Mouse (Mus musculus): ENCODE measurements around the gene Vps37c. TPM values are rescaled to one million over a fixed set of nuclear protein-coding genes. Genes with fewer than 3 reads are reported as not detected.

Vps37c gene
- polyA plus RNA-seq, 1 experiment from 2014 or later, result 12.1 TPM

- H3K27ac ChIP-seq (ENCODE audit: low read length), result no peak overlapping the region
- no peaks in the 10 kb centered on the region for H3K9me3 ChIP-seq (replicated peaks; ENCODE audit: control insufficient read depth, low read length)
- no peaks in the 10 kb centered on the region for H3K27me3 ChIP-seq (ENCODE audit: control insufficient read depth, insufficient read depth, low read depth, low read length)
- H3K4me1 ChIP-seq (ENCODE audit: control insufficient read depth, low read depth, low read length), result no peaks in the 10 kb centered on the region
- no peak overlapping the region for H3K4me2 ChIP-seq (ENCODE audit: low read depth, low read length)
- no peaks in the 10 kb centered on the region for H3K36me3 ChIP-seq (ENCODE audit: control insufficient read depth, insufficient read depth)
- H3K4me3 ChIP-seq (ENCODE audit: low read depth, low read length), result no peak overlapping the region
- no peak for ATAC-seq (ENCODE audit: low read depth)
- H3K9ac ChIP-seq (ENCODE audit: low read depth, low read length), result no peak overlapping the region
- 62% methylated on average over 6 of the region's 6 CpGs for WGBS (ENCODE audit: insufficient replicate concordance)
Measured at GRCm38 (mm10) chr19:10749295-10749694, 60.8 kb downstream of the Vps37c start.

DNA sequence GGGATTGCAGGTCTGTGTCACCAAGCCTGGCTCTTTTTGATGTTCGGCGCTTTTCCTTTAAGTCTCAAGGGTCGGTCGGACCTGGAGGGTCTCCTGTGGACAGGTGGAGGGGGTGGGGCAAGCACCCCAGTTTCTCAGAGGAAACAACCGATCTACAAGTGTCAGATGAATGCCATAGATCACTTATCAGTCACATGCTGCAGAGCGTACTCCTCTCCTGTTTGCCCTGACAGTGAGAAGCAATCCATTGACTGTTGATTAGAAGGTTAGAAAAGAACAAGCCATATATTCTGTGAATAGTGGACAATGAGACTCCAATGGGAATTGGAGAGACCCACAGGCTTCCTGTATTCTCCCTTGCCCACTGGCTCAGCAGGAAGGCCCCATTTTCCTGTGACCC lies 61.6 kb downstream of the Vps37c start:
- H3K4me1 ChIP-seq (ENCODE audit: control insufficient read depth, low read depth, low read length), result no peaks in the 10 kb centered on the region
- H3K27ac ChIP-seq (ENCODE audit: low read length), result no peak overlapping the region
- no peak overlapping the region for H3K9ac ChIP-seq (ENCODE audit: low read depth, low read length)
- H3K27me3 ChIP-seq (ENCODE audit: control insufficient read depth, insufficient read depth, low read depth, low read length), result no peaks in the 10 kb centered on the region
- ATAC-seq (ENCODE audit: low read depth), result no peak
- H3K36me3 ChIP-seq (ENCODE audit: control insufficient read depth, insufficient read depth), result no peaks in the 10 kb centered on the region
- H3K9me3 ChIP-seq (replicated peaks; ENCODE audit: control insufficient read depth, low read length), result no peaks in the 10 kb centered on the region
- no peak overlapping the region for H3K4me3 ChIP-seq (ENCODE audit: low read depth, low read length)
- H3K4me2 ChIP-seq (ENCODE audit: low read depth, low read length), result no peak overlapping the region
- WGBS (ENCODE audit: insufficient replicate concordance), result 68% methylated on average over 6 of the region's 6 CpGs

- H3K27ac ChIP-seq (ENCODE audit: low read length), result no peak overlapping the region
- no peak overlapping the region for H3K4me3 ChIP-seq (ENCODE audit: low read depth, low read length)
- H3K9ac ChIP-seq (ENCODE audit: low read depth, low read length), result no peak overlapping the region
- H3K36me3 ChIP-seq (ENCODE audit: control insufficient read depth, insufficient read depth), result no peaks in the 10 kb centered on the region
- no peaks in the 10 kb centered on the region for H3K4me1 ChIP-seq (ENCODE audit: control insufficient read depth, low read depth, low read length)
- no peaks in the 10 kb centered on the region for H3K9me3 ChIP-seq (replicated peaks; ENCODE audit: control insufficient read depth, low read length)
- no peak overlapping the region for H3K4me2 ChIP-seq (ENCODE audit: low read depth, low read length)
- WGBS (ENCODE audit: insufficient replicate concordance), result 72% methylated on average over 1 of the region's 1 CpGs
- no peaks in the 10 kb centered on the region for H3K27me3 ChIP-seq (ENCODE audit: control insufficient read depth, insufficient read depth, low read depth, low read length)
- no peak for ATAC-seq (ENCODE audit: low read depth)
Measured at GRCm38 (mm10) chr19:10751607-10752006, 63.1 kb downstream of the Vps37c start.

DNA sequence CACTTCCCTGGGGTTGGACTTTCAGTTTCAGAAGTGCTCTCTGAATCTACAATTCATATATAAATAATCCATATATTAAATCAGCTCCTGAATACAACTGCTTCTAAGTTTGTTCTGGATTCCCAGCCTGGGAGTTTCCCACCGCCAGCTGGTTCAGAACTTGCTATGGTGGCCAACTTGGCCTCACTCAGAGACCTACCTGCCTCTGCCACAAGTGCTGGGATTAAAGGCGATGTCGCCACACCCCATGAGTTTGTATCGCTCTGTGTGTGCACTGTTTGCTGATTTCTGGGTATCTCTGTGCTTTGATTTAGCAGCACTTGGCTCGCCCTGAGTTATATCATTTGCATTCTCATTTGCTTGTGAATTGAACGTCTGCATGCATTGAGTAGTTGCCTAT lies 63.6 kb downstream of the Vps37c start:
- no peak overlapping the region for H3K9ac ChIP-seq (ENCODE audit: low read depth, low read length)
- ATAC-seq (ENCODE audit: low read depth), result no peak
- no peak overlapping the region for H3K27ac ChIP-seq (ENCODE audit: low read length)
- no peaks in the 10 kb centered on the region for H3K27me3 ChIP-seq (ENCODE audit: control insufficient read depth, insufficient read depth, low read depth, low read length)
- WGBS (ENCODE audit: insufficient replicate concordance), result 66% methylated on average over 6 of the region's 6 CpGs
- no peaks in the 10 kb centered on the region for H3K9me3 ChIP-seq (replicated peaks; ENCODE audit: control insufficient read depth, low read length)
- H3K4me2 ChIP-seq (ENCODE audit: low read depth, low read length), result no peak overlapping the region
- no peak overlapping the region for H3K4me3 ChIP-seq (ENCODE audit: low read depth, low read length)
- H3K36me3 ChIP-seq (ENCODE audit: control insufficient read depth, insufficient read depth), result no peaks in the 10 kb centered on the region
- no peaks in the 10 kb centered on the region for H3K4me1 ChIP-seq (ENCODE audit: control insufficient read depth, low read depth, low read length)

DNA sequence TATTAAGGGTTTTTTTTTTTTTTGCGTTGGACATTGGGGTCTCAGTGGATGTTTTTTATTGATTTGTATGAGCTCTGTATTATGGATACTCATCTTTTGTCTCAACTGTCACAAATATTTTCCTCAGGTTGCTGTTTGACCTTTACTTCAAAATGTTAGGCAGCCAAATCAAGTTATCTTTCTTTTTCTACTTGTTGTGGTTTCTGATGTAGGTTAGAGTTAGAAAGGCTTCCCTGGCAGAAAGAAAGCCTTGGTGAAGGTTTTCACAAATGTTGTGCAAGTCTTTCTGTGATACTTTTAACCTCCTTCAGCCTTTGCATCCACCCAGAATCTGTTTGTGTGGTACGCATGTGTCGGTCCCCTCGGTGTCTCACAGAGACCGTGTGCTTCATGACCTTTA lies 64.1 kb downstream of the Vps37c start:
- Histone ChIP-seq H3K9me3 (replicated peaks; ENCODE audit: control insufficient read depth, low read length) (no peaks in the 10 kb centered on the region), H3K4me1 (ENCODE audit: control insufficient read depth, low read depth, low read length) (no peaks in the 10 kb centered on the region), H3K4me2 (ENCODE audit: low read depth, low read length) (no peak overlapping the region), H3K9ac (ENCODE audit: low read depth, low read length) (no peak overlapping the region), H3K27me3 (ENCODE audit: control insufficient read depth, insufficient read depth, low read depth, low read length) (no peaks in the 10 kb centered on the region), H3K36me3 (ENCODE audit: control insufficient read depth, insufficient read depth) (no peaks in the 10 kb centered on the region), H3K27ac (ENCODE audit: low read length) (no peak overlapping the region), H3K4me3 (ENCODE audit: low read depth, low read length) (no peak overlapping the region)
- no peak for ATAC-seq (ENCODE audit: low read depth)
- WGBS (ENCODE audit: insufficient replicate concordance), result 79% methylated on average over 5 of the region's 5 CpGs

DNA sequence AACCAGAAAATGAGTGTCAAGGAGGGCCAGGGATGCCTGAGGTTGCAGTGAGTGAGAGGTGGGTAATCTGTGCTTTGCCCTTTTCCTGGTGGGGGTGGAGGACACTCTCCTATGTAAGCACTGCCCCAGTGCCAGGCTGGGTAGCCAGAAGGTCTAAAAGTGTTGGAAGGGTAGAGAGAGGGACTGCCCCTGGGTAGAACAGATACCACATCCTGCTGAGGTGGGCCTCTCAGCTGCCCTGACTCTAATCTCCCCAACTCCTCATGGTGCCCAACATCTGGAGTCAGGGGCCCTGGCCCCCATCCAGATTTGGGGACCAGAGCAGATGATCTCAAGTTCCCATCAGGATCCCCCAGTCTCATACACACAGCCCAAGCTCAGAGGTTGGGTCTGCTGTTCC lies 68.6 kb downstream of the Vps37c start:
- no peaks in the 10 kb centered on the region for H3K4me1 ChIP-seq (ENCODE audit: control insufficient read depth, low read depth, low read length)
- no peak for ATAC-seq (ENCODE audit: low read depth)
- no peaks in the 10 kb centered on the region for H3K36me3 ChIP-seq (ENCODE audit: control insufficient read depth, insufficient read depth)
- no peaks in the 10 kb centered on the region for H3K9me3 ChIP-seq (replicated peaks; ENCODE audit: control insufficient read depth, low read length)
- H3K27me3 ChIP-seq (ENCODE audit: control insufficient read depth, insufficient read depth, low read depth, low read length), result no peaks in the 10 kb centered on the region
- H3K4me2 ChIP-seq (ENCODE audit: low read depth, low read length), result no peak overlapping the region
- no peak overlapping the region for H3K9ac ChIP-seq (ENCODE audit: low read depth, low read length)
- no peak overlapping the region for H3K4me3 ChIP-seq (ENCODE audit: low read depth, low read length)
- no peak overlapping the region for H3K27ac ChIP-seq (ENCODE audit: low read length)

DNA sequence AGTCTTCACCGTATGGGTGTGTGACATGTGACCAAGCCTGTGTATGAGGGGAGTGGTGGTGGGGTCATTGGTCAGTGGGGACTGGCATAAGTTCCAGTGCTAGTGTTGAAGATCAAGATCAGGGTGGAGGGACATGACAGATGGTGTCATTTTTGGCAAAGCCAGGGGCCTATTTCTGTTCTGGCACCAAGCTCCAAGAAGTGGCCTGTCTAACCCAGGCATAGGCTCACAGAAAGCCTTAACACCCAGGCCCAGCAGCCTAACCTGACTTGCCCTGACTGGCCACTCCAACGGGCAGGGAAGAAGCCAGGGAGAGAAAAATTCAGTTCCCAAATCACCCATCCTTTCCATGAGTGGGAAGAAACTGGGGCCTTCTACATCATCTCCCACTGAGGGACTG lies 69.0 kb downstream of the Vps37c start:
- WGBS (ENCODE audit: insufficient replicate concordance), result 72% methylated on average over 2 of the region's 2 CpGs
- Histone ChIP-seq H3K4me1 (ENCODE audit: control insufficient read depth, low read depth, low read length) (no peaks in the 10 kb centered on the region), H3K27me3 (ENCODE audit: control insufficient read depth, insufficient read depth, low read depth, low read length) (no peaks in the 10 kb centered on the region), H3K27ac (ENCODE audit: low read length) (no peak overlapping the region), H3K4me3 (ENCODE audit: low read depth, low read length) (no peak overlapping the region), H3K9ac (ENCODE audit: low read depth, low read length) (no peak overlapping the region), H3K4me2 (ENCODE audit: low read depth, low read length) (no peak overlapping the region), H3K9me3 (replicated peaks; ENCODE audit: control insufficient read depth, low read length) (no peaks in the 10 kb centered on the region), H3K36me3 (ENCODE audit: control insufficient read depth, insufficient read depth) (no peaks in the 10 kb centered on the region)
- no peak for ATAC-seq (ENCODE audit: low read depth)

- no peak overlapping the region for H3K27ac ChIP-seq (ENCODE audit: low read length)
- no peaks in the 10 kb centered on the region for H3K27me3 ChIP-seq (ENCODE audit: control insufficient read depth, insufficient read depth, low read depth, low read length)
- no peak overlapping the region for H3K9ac ChIP-seq (ENCODE audit: low read depth, low read length)
- no peak for ATAC-seq (ENCODE audit: low read depth)
- 48% methylated on average over 6 of the region's 6 CpGs for WGBS (ENCODE audit: insufficient replicate concordance)
- H3K4me2 ChIP-seq (ENCODE audit: low read depth, low read length), result no peak overlapping the region
- no peaks in the 10 kb centered on the region for H3K36me3 ChIP-seq (ENCODE audit: control insufficient read depth, insufficient read depth)
- H3K9me3 ChIP-seq (replicated peaks; ENCODE audit: control insufficient read depth, low read length), result no peaks in the 10 kb centered on the region
- H3K4me1 ChIP-seq (ENCODE audit: control insufficient read depth, low read depth, low read length), result no peaks in the 10 kb centered on the region
- no peak overlapping the region for H3K4me3 ChIP-seq (ENCODE audit: low read depth, low read length)
Measured at GRCm38 (mm10) chr19:10758708-10759107, 70.2 kb downstream of the Vps37c start.

DNA sequence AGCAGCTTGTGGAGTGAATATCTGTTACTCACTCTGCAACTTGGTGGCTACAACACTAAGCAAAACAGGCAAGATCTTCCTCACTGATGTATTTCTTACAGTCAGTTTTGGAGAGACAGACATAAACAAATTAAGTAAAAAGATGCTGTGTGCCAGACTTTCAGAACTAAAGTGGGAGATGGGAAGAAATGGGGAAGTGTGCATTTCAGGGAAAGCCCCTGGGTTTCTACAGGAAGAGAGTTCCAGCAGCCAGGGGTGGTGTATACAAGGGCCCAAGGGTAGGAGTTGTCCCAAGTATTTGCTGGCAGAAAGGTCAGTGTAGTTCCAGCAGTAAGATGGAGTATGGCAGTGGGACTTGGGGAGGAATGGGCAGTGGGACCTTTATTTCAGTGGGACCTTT lies 71.0 kb downstream of the Vps37c start:
- Histone ChIP-seq H3K4me1 (ENCODE audit: control insufficient read depth, low read depth, low read length) (no peaks in the 10 kb centered on the region), H3K9me3 (replicated peaks; ENCODE audit: control insufficient read depth, low read length) (no peaks in the 10 kb centered on the region), H3K27me3 (ENCODE audit: control insufficient read depth, insufficient read depth, low read depth, low read length) (no peaks in the 10 kb centered on the region), H3K4me2 (ENCODE audit: low read depth, low read length) (no peak overlapping the region), H3K4me3 (ENCODE audit: low read depth, low read length) (no peak overlapping the region), H3K36me3 (ENCODE audit: control insufficient read depth, insufficient read depth) (no peaks in the 10 kb centered on the region), H3K27ac (ENCODE audit: low read length) (no peak overlapping the region), H3K9ac (ENCODE audit: low read depth, low read length) (no peak overlapping the region)
- no peak for ATAC-seq (ENCODE audit: low read depth)

Measured in liver, embryonic 16.5 days (tissue).